Mouse (Mus musculus) liver, adult 2 months (tissue): Measurements from ENCODE around the gene Ttc9c.

Experiments used
- CTCF ChIP-seq: fragments of 200-500 bp; IDR thresholded peaks from 2 replicates; pipeline ENCODE4 v1.5.1; 2011; ENCODE audit warnings: low read depth, low read length, control low read depth
- POLR2A ChIP-seq: fragments of 200-500 bp; IDR thresholded peaks from 2 replicates; pipeline ENCODE4 v1.6.1; 2011; ENCODE audit warnings: low read length, control low read depth; ENCODE audit not compliant: insufficient read depth; ENCODE audit errors: extremely low read depth

- TF ChIP-seq POLR2A, result no peak
- TF ChIP-seq CTCF, result no peak
These were observed 21.9 kb upstream of the Ttc9c start for GRCm38 (mm10) chr19:8841012-8841411.
